ENCODE assay signal across 24 mouse cellular contexts in genomic region chr5:146657228-146657627, GRCm38 (mm10).
"Had no signal": no experiment of that assay in that cellular context is flagged by ENCODE, and none has a peak within 500 bp of the region (broad histone marks: within the 10 kb centered on the region; RNA-seq: fewer than 3 reads in every experiment).

No protein-coding gene starts in this region.

- H3K27me3 ChIP-seq: heart, embryonic 13.5 days; heart, embryonic 15.5 days; hindbrain, embryonic 15.5 days; kidney, embryonic 15.5 days; limb, embryonic 15.5 days had no signal

- H3K4me1 ChIP-seq: heart, embryonic 13.5 days; heart, embryonic 15.5 days; kidney, embryonic 15.5 days; limb, embryonic 13.5 days; limb, embryonic 15.5 days had no signal

- H3K4me3 ChIP-seq: heart, adult 2 months; heart, embryonic 13.5 days; heart, embryonic 15.5 days; hindbrain, embryonic 13.5 days; hindbrain, embryonic 15.5 days; kidney, embryonic 15.5 days; left cerebral cortex, adult 2 months; limb, embryonic 13.5 days; limb, embryonic 15.5 days had no signal

- H3K27ac ChIP-seq: heart, adult 2 months; heart, embryonic 13.5 days; heart, embryonic 15.5 days; hindbrain, embryonic 13.5 days; hindbrain, embryonic 15.5 days; hindbrain, postnatal 0 days; kidney, embryonic 15.5 days; kidney, postnatal 0 days; left cerebral cortex, adult 2 months; limb, embryonic 13.5 days; limb, embryonic 15.5 days had no signal

- DNase-seq: gastrocnemius, postnatal 14 days; gastrocnemius, postnatal 36 days; heart, adult 11 months; heart, adult 2 months; heart, postnatal 14 days; heart, postnatal 36 days; kidney, adult 11 months; kidney, adult 2 months; kidney, adult 9 months; kidney, postnatal 14 days; kidney, postnatal 36 days; layer of hippocampus, adult 9-11 months; layer of hippocampus, postnatal 36 days; left cerebral cortex, postnatal 4 days had no signal

- H3K36me3 ChIP-seq: heart, embryonic 13.5 days; heart, embryonic 15.5 days; hindbrain, embryonic 13.5 days; hindbrain, embryonic 15.5 days; kidney, embryonic 15.5 days; limb, embryonic 13.5 days; limb, embryonic 15.5 days had no signal
